Mouse (Mus musculus) mouse trophoblast stem cell (cell line): ENCODE data around the gene Cyth1.

Experiments used
- in situ Hi-C, 2 experiments: fragments of 300-500 bp; cut with MseI, MboI; formaldehyde crosslinking; loops; 2 replicates in 1 of 2; 3 replicates in 1 of 2; pipeline ENCODE4 v1.15.1; 2025

Cyth1 gene

GRCm38 (mm10) chr11:118118777-118119176, 129.6 kb downstream of the Cyth1 start:
- in situ Hi-C loops: no loop called here

DNA sequence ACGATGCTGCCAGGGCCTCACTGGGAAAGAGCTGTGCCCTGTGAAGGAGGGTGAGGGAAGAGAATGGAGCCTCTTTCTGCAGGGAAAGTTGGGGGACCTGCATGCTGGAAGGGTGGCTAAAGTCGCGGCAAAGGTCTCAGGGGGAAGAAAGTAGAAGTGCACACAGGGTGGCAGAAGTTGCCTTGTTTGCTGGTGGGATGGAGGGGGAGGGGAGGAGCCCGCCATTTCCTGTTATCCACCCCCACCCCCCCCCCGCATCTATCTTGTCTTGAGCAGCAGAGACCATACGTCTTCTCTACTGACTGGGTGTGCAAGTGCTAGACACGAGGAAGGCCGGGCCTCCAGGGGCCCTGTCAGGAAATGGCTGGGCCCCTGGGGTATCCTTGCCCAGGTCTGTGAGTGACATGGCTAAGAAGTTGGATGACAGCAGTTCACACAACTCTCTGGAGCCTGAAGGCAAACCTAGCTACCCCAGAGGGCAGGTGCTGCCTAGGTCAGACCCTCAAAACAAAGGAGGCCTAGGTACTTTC, 133.7 kb downstream of the Cyth1 start:
- in situ Hi-C loops: no loop called here

- in situ Hi-C loops: no loop called here
Measured at GRCm38 (mm10) chr11:118113516-118114205, 134.7 kb downstream of the Cyth1 start.

DNA sequence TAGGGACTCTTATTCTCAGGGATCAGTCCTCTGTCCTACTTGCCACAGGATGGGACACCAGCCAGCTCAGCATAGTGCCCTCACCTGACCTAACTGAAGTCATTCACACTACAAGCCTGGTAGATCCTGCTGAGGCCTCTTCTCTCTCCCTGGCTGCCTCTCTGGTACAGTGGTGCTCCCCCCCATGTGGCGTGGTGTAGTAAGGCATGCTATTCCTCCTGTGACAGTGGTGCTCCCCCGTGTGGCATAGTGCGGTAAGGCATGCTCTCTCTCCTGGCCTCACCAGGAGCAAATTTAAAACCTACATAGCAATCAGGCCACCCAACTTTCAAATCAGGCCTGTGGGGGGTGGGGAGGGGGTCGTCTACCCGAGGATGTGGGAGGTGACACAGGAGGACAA, 144.4 kb downstream of the Cyth1 start:
- in situ Hi-C loops: loop anchor here in 1 of 2 experiments (5.0 kb wide), 1 partner anchor 113 kb away; no protein-coding TSS in a partner anchor

DNA sequence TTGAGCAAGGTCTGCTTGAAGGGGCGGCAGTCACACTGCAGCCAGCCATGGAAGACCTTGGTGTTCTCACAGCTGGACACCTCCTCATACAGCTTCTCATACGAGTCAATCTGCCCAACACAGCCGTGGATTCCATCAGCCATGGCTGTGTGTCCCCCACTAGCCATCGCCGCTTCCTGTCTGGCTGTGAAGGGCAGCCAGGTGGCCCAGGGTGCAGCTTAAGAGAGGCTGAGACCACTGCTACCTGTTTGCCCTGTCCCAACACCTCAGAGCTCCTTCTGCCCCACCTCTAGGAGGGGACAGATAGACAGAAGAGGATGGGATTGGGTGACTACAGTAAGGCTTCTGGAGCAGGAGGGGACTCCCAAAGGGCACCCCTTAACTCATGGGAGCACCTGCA, 145.0 kb downstream of the Cyth1 start:
- in situ Hi-C loops: loop anchor here in 1 of 2 experiments (5.0 kb wide), 1 partner anchor 114 kb away; no protein-coding TSS in a partner anchor

DNA sequence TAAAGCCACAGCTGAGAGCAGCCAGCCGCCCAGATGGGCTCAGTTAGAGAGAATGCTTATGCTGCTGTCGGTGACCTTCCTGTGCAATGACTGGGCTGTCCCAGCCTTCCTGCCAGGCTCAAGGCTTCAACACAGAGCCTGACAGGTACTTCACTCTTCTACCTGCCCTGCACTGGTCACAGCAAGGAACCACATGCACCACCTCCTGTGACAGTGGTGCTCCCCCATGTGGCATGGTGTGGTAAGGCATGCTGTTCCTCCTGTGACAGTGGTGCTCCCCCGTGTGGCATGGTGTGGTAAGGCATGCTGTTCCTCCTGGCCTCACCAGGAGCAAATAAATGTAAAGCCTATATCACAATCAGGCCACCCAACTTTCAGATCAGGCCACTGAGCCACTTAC, 145.6 kb downstream of the Cyth1 start:
- in situ Hi-C loops: loop anchor here in 1 of 2 experiments (5.0 kb wide), 1 partner anchor 114 kb away; no protein-coding TSS in a partner anchor

DNA sequence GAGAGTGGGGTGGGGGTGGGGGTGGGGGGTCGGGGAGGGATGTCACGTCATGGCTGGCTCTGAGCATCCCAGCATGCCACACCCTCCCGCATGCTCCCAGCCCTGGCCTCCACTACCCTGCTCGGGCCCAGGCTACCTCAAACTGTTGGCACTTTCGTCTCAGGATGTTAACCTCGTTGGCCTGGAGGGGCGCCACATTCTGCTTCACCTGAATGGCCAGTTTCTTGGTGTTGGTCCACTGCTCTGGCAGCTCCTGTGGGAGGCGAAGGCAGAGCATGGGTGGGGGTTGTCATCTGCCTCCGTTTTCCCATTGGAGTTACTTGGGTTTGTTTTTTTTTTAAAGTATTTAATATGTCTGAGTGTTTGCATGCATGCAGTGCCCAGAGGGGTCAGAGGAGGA, 147.3 kb downstream of the Cyth1 start:
- in situ Hi-C loops: loop anchor here in 1 of 2 experiments (5.0 kb wide), 1 partner anchor 116 kb away; no protein-coding TSS in a partner anchor

DNA sequence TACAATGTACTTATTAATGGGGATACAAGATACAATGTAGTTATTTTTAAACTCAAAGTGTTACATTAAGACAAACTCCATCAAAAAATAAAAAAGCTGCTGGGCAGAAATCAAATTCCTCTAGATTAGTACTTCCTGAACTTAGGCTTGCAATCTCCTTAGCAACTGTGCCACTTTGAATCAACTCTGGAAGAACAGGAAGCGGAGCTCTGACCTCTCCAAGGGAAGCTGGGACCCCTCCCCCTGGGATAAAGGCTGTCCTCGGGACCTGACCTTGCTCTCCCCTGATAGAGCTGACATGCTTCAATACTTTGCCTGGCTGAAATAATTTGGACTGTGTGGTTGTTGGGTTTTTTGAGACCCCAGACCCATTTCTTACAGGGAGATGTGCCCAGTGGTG, 151.7 kb downstream of the Cyth1 start:
- in situ Hi-C loops: no loop called here

- in situ Hi-C loops: no loop called here
Measured at GRCm38 (mm10) chr11:118095004-118095403, 153.4 kb downstream of the Cyth1 start.

DNA sequence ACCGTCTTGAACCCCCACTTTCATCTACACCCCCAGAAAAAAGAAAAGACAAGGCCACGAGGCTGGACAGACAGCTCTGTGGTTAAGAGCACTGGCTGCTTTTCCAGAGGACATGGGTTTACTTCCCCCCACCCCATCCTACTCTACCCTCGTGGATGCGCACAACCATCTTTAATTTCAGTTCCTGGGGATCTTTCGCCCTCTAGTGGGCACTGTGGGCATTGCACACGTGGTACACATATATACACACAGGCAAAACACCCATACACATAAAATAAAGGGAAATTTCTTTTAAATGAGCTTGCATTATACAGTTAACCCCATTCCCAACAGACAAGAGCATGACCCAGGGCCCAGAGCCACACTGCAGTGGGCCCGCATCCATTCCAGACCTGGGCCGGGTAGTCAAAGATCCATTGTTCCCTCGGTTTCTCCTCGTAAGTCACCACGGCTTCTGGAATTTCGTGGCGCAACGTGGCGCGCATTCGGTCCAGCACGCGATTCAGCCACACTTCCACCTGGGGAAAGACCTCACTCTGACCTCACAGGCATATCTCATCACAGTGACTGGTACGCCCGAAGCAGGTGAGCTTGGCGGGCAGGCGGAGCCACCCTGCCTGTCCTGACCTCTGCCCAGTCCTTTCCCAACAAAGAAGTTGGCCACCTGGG, 157.3 kb downstream of the Cyth1 start:
- in situ Hi-C loops: no loop called here

- in situ Hi-C loops: no loop called here
Measured at GRCm38 (mm10) chr11:118088896-118089295, 159.5 kb downstream of the Cyth1 start.

GRCm38 (mm10) chr11:118085961-118086360, 162.4 kb downstream of the Cyth1 start:
- in situ Hi-C loops: no loop called here

DNA sequence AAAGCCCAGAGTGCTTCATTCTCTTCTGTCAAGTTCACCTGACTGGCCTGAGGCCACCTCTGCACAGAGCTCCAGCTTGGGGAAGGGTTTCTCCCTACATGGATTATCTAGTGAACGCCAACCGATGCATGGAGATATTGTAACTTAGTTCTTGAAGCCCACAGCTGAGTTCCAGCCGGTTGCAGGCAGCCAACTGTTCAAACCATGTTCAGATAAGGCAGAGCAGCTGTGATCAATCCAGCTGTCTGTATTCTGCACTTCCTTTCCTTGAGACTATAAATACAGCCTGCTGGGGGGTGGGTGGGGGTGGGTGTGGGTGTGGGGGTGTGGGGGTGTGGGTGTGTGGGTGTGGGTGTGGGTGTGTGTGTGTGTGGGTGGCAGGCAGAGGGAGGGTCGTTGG, 163.2 kb downstream of the Cyth1 start:
- in situ Hi-C loops: no loop called here

DNA sequence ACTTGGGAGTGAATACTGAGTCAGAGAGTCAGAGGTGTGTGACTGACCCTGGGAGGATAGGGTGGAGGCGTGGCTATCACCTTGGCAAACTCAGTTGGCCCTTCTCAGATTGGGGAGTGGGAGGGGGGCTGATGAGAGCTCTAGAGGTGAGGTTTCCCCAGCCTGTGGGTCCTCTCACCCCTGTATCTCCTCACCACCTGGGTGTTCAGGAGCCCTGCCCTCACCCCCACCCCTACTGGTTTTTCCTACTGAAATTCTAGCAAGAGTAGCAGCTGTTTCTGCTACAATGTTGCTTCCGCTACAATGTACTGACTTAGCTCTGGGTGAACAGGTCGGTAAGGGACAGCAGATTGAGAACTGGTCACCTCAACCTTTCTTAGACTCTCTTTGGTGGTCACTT, 164.1 kb downstream of the Cyth1 start:
- in situ Hi-C loops: no loop called here

- in situ Hi-C loops: no loop called here
Measured at GRCm38 (mm10) chr11:118083811-118084210, 164.6 kb downstream of the Cyth1 start.

DNA sequence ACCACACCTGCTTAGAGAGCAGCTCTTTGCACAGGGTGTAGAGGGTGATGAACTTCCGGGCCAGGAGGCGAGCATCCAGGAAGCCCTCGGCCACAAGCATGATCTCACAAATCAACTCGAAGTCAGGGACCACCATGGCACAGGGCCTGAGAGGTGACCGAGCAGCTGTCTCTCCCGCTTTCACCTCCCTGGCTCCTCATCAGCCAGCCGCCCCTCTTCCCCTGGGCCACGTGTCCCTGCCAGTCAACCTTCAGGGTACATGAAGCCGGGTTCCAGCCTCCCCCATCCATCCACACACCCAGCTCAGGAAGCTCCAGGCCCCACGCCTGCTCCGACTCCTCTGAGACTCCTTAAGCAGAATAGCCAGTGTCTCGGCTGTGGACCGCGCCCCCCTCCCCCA, 166.1 kb downstream of the Cyth1 start:
- in situ Hi-C loops: no loop called here
